Mouse (Mus musculus) bone marrow macrophage, adult 2 months (primary cell): ENCODE measurements at regions not wholly inside any gene's neighbourhood (a gene's known extent, or its start where the extent isn't known, plus 50 kb on each side); places are given as distances from the start of the nearest gene placed in this dataset.

Source experiments
- CTCF ChIP-seq: IDR thresholded peaks from 2 replicates; pipeline ENCODE4 v1.5.1; 2012; ENCODE audit warnings: low read depth, mild to moderate bottlenecking, low read length, moderate library complexity
- POLR2A ChIP-seq: IDR thresholded peaks from 2 replicates; pipeline ENCODE4 v1.6.1; 2012; ENCODE audit warnings: mild to moderate bottlenecking, low read depth, low read length, borderline replicate concordance

- TF ChIP-seq POLR2A = no peak
- no peak for TF ChIP-seq CTCF
These were observed 126.4 kb upstream of the Rbbp6 start for GRCm38 (mm10) chr7:122839091-122839490.
